Mouse (Mus musculus): ENCODE measurements around the gene Map3k13. TPM values are rescaled to one million over a fixed set of nuclear protein-coding genes. Genes with fewer than 3 reads are reported as not detected.

The Map3k13 gene
- polyA plus RNA-seq, 1 experiment from 2014 or later: 1.7 TPM

DNA sequence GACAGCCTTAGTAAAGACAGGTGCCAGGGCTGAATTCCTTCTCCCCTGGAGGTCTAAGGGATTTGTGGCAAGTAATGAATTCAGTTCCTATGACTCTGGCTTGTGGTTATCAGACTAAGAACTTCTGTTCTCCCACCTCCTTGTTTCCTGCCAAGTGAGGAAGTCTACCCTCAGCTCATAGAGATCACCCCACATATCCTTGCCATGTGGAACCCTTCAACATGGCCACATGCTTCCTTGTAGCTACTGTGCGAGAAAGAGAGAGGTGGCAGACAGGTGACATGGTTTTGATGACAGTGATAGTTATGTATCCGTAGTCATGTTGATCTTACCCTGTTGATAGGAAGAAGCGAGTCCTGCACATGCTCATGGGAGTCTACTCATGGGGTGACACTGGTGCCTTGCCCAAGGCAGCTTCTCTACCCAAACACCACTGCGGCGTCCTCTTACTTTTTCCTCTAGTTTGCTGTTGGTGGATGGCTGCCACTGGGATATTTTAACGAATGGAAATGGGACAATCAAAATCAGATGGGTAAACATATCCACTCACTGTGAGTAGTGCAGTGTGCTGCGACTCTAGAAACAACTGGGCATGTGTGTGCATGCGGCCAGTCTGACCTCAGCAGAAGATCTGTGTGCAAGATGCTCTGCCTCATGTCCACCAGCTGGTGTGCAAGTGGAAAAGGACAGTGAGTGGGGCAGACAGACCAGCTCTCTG, 40.9 kb downstream of the Map3k13 start:
- Histone ChIP-seq H3K27me3 (replicated peaks) (no peaks in the 10 kb centered on the region), H3K27ac (no peak overlapping the region), H3K36me3 (no peaks in the 10 kb centered on the region), H3K9me3 (no peaks in the 10 kb centered on the region), H3K4me1 (replicated peaks) (0 out of 2 replicates have a peak, but pooled peaks cover 2% of the 10 kb centered on the region), H3K4me3 (replicated peaks) (no peak overlapping the region), H3K9ac (no peak overlapping the region), H3K4me2 (replicated peaks) (no peak overlapping the region)
- WGBS: 86% methylated on average over 8 of the region's 8 CpGs
- no peak for ATAC-seq

DNA sequence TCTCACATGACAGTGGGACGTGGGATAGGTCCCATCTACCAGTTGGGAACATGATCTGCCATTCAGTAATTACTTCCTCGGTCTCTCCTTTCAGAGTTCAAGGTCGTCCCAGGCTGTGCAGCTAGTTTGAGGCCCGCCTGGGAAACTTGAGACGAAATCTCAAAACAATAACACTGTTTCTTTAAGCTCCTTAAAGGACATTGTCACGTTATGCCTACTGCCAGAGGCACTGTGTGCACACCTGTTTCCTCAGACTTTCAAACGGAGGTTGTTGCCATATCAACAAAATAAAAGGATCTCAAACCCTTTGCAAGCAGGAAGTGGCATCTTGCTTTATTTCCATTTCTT, 41.4 kb downstream of the Map3k13 start:
- H3K9me3 ChIP-seq: no peaks in the 10 kb centered on the region
- H3K27me3 ChIP-seq (replicated peaks): no peaks in the 10 kb centered on the region
- no peak overlapping the region for H3K4me2 ChIP-seq (replicated peaks)
- no peak overlapping the region for H3K27ac ChIP-seq
- H3K9ac ChIP-seq: no peak overlapping the region
- 48% methylated on average over 7 of the region's 7 CpGs for WGBS
- H3K36me3 ChIP-seq: no peaks in the 10 kb centered on the region
- H3K4me3 ChIP-seq (replicated peaks): no peak overlapping the region
- 0 out of 2 replicates have a peak, but pooled peaks cover 2% of the 10 kb centered on the region for H3K4me1 ChIP-seq (replicated peaks)
- no peak for ATAC-seq

GRCm38 (mm10) chr16:21836311-21837072, 42.3 kb downstream of the Map3k13 start:
- 53% methylated on average over 7 of the region's 7 CpGs for WGBS
- H3K4me2 ChIP-seq (replicated peaks): no peak overlapping the region
- no peak overlapping the region for H3K27ac ChIP-seq
- no peak overlapping the region for H3K9ac ChIP-seq
- no peak overlapping the region for H3K4me3 ChIP-seq (replicated peaks)
- peak; percentile 66 for ATAC-seq
- no peaks in the 10 kb centered on the region for H3K9me3 ChIP-seq
- H3K27me3 ChIP-seq (replicated peaks): no peaks in the 10 kb centered on the region
- H3K4me1 ChIP-seq (replicated peaks): 0 out of 2 replicates have a peak, but pooled peaks cover 2% of the 10 kb centered on the region
- H3K36me3 ChIP-seq: no peaks in the 10 kb centered on the region

- Histone ChIP-seq H3K4me3 (replicated peaks) (no peak overlapping the region), H3K27ac (no peak overlapping the region), H3K36me3 (no peaks in the 10 kb centered on the region), H3K27me3 (replicated peaks) (no peaks in the 10 kb centered on the region), H3K9ac (no peak overlapping the region), H3K4me2 (replicated peaks) (no peak overlapping the region), H3K9me3 (no peaks in the 10 kb centered on the region), H3K4me1 (replicated peaks) (0 out of 2 replicates have a peak, but pooled peaks cover 2% of the 10 kb centered on the region)
- ATAC-seq: no peak
- 88% methylated on average over 6 of the region's 6 CpGs for WGBS
Measured at GRCm38 (mm10) chr16:21837694-21838093, 43.5 kb downstream of the Map3k13 start.

GRCm38 (mm10) chr16:21845800-21846671, 51.9 kb downstream of the Map3k13 start:
- peak overlapping the region; percentile 66; the same call in 1 of the 2 replicates for H3K27ac ChIP-seq
- H3K36me3 ChIP-seq: no peaks in the 10 kb centered on the region
- peak overlapping the region; percentile 47 for H3K9ac ChIP-seq
- H3K4me2 ChIP-seq (replicated peaks): peak overlapping the region; percentile 76
- H3K27me3 ChIP-seq (replicated peaks): no peaks in the 10 kb centered on the region
- H3K9me3 ChIP-seq: no peaks in the 10 kb centered on the region
- H3K4me3 ChIP-seq (replicated peaks): peak overlapping the region; percentile 44
- under 1% methylated on average over 16 of the region's 16 CpGs for WGBS
- no peaks in the 10 kb centered on the region for H3K4me1 ChIP-seq (replicated peaks)
- ATAC-seq: peak; percentile 100

GRCm38 (mm10) chr16:21848444-21848843, 54.3 kb downstream of the Map3k13 start:
- WGBS: 86% methylated on average over 3 of the region's 3 CpGs
- Histone ChIP-seq H3K9ac (no peak overlapping the region), H3K36me3 (no peaks in the 10 kb centered on the region), H3K27ac (no peak overlapping the region), H3K4me2 (replicated peaks) (no peak overlapping the region), H3K9me3 (no peaks in the 10 kb centered on the region), H3K4me1 (replicated peaks) (no peaks in the 10 kb centered on the region), H3K27me3 (replicated peaks) (no peaks in the 10 kb centered on the region), H3K4me3 (replicated peaks) (no peak overlapping the region)
- ATAC-seq: no peak

GRCm38 (mm10) chr16:21848847-21849246, 54.7 kb downstream of the Map3k13 start:
- no peak overlapping the region for H3K9ac ChIP-seq
- H3K27me3 ChIP-seq (replicated peaks): no peaks in the 10 kb centered on the region
- H3K4me2 ChIP-seq (replicated peaks): no peak overlapping the region
- ATAC-seq: no peak
- WGBS: 85% methylated on average over 4 of the region's 4 CpGs
- no peak overlapping the region for H3K4me3 ChIP-seq (replicated peaks)
- no peaks in the 10 kb centered on the region for H3K4me1 ChIP-seq (replicated peaks)
- H3K27ac ChIP-seq: no peak overlapping the region
- H3K36me3 ChIP-seq: no peaks in the 10 kb centered on the region
- H3K9me3 ChIP-seq: no peaks in the 10 kb centered on the region

- Histone ChIP-seq H3K27ac (no peak overlapping the region), H3K9ac (no peak overlapping the region), H3K36me3 (no peaks in the 10 kb centered on the region), H3K9me3 (no peaks in the 10 kb centered on the region), H3K27me3 (replicated peaks) (no peaks in the 10 kb centered on the region), H3K4me2 (replicated peaks) (no peak overlapping the region), H3K4me3 (replicated peaks) (no peak overlapping the region), H3K4me1 (replicated peaks) (0 out of 2 replicates have a peak, but pooled peaks cover 4% of the 10 kb centered on the region)
- 91% methylated on average over 7 of the region's 7 CpGs for WGBS
- ATAC-seq: no peak
Measured at GRCm38 (mm10) chr16:21852374-21852773, 58.2 kb downstream of the Map3k13 start.

- 52% methylated on average over 7 of the region's 7 CpGs for WGBS
- Histone ChIP-seq H3K4me2 (replicated peaks) (no peak overlapping the region), H3K36me3 (no peaks in the 10 kb centered on the region), H3K27ac (peak overlapping the region; percentile 38; the same call in 1 of the 2 replicates), H3K27me3 (replicated peaks) (no peaks in the 10 kb centered on the region), H3K4me3 (replicated peaks) (no peak overlapping the region), H3K9ac (no peak overlapping the region), H3K4me1 (replicated peaks) (0 out of 2 replicates have a peak, but pooled peaks cover 6% of the 10 kb centered on the region), H3K9me3 (no peaks in the 10 kb centered on the region)
- peak; percentile 36; the same call in 1 of the 2 replicates for ATAC-seq
Measured at GRCm38 (mm10) chr16:21853446-21853941, 59.3 kb downstream of the Map3k13 start.

DNA sequence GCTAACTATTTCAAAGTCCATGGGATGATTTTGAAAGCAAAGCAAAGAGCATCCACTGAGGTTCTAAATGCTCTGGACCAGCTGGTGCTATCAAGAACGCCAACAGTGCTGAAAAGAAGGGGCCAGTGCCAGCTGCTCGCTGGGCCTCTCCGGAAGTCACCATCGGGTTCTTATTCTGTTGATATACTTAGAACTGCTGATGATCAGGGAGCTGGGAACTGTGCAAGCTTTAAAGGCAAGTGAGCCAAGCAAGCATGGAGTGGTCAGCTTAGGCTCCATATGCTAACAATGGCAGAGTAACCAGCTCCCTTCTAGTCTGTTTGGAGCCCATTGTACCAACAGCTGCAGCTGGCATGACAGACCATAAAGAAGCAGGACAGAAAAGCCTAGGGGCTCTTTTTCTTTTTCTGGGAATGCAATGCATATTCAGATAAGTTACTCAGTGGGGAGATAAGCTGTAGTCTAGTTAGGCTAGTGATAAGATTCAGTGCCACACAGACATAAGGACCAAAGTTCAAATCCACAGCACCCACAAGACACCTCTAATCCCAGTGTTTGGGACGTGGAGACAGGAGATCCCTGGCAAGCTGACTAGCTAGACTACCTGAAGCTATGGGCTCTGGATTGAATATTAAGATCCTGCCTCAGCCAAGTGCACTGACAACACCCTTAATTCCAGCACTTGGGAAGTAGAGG, 60.6 kb downstream of the Map3k13 start:
- 83% methylated on average over 5 of the region's 5 CpGs for WGBS
- Histone ChIP-seq H3K27ac (peak overlapping the region; percentile 33; the same call in 1 of the 2 replicates), H3K4me3 (replicated peaks) (no peak overlapping the region)

GRCm38 (mm10) chr16:21856134-21856533, 62.0 kb downstream of the Map3k13 start:
- Histone ChIP-seq H3K4me1 (replicated peaks) (0 out of 2 replicates have a peak, but pooled peaks cover 6% of the 10 kb centered on the region), H3K9ac (no peak overlapping the region), H3K27ac (no peak overlapping the region), H3K36me3 (no peaks in the 10 kb centered on the region), H3K27me3 (replicated peaks) (no peaks in the 10 kb centered on the region), H3K9me3 (no peaks in the 10 kb centered on the region), H3K4me2 (replicated peaks) (no peak overlapping the region), H3K4me3 (replicated peaks) (no peak overlapping the region)
- no peak for ATAC-seq
- WGBS: 76% methylated on average over 5 of the region's 5 CpGs

More for the DNA sequence above, 60.6 kb downstream of the Map3k13 start:
- Histone ChIP-seq H3K9me3 (no peaks in the 10 kb centered on the region), H3K9ac (no peak overlapping the region), H3K4me2 (replicated peaks) (no peak overlapping the region), H3K27me3 (replicated peaks) (no peaks in the 10 kb centered on the region), H3K4me1 (replicated peaks) (0 out of 2 replicates have a peak, but pooled peaks cover 6% of the 10 kb centered on the region), H3K36me3 (no peaks in the 10 kb centered on the region)
- ATAC-seq: peak; percentile 39; the same call in 1 of the 2 replicates

Measured in intestine, embryonic 15.5 days (tissue).